Mouse (Mus musculus): ENCODE measurements around the gene Ttll3.

Gene Ttll3

GRCm38 (mm10) chr6:113379246-113379645 lies 9.8 kb upstream of the Ttll3 start:
- DNase-seq (ENCODE audit: low spot score in 2 of 2), result no peak

- DNase-seq (ENCODE audit: low spot score in 2 of 2), result no peak
Measured at GRCm38 (mm10) chr6:113380480-113380879, 8.6 kb upstream of the Ttll3 start.

DNA sequence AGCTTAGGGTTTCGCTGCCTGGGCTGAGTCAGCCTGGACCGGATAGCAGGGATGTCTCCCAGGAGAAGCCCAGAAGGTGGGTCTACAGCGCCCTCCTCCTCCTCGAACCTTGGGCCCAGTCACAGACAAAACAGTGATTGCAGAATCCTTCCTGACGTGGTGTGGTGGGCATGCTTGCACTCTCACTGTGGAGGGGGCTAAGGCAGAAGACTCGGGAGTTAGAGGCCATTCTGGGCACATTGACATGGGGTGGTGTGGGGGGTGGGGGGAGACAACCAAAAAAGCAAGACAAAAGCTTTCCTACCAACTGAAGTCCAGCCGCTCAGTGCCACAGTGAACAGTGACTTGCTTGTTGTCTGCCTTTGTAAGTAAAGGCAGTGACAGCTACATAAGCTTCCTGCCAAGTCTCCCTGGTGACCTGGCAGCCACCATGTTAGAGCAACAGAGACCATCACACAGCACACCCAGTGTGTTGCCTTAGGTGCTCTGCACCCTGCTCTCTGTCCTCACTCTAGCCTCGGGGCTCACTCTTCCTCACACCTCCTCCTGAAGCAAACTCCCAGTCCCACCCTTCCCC lies 4.6 kb upstream of the Ttll3 start:
- DNase-seq (ENCODE audit: low spot score in 2 of 2), result no peak

- DNase-seq (ENCODE audit: low spot score in 2 of 2), result no peak
Measured at GRCm38 (mm10) chr6:113385160-113385714, 3.8 kb upstream of the Ttll3 start.

DNA sequence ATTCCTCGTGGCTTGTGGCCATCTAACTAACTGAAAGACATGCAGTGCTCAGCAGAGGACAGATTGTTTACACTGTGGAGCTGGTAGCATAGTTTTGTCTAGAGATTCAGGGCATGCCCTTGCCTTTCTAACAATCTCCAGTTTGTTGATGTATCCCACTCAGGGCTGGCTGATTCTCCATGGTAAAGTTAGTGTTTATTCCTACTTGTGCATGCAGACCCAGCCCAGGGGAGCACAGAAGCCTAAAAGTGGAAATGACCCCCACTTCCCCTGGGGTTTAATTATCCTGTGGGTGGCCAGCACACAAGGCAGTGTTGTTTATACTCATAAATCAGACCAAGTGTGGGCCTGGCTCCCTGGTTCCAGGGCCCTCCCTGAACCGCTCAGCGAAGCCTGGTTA lies 3.0 kb upstream of the Ttll3 start:
- DNase-seq (ENCODE audit: low spot score in 2 of 2), result no peak

GRCm38 (mm10) chr6:113390715-113391114 lies 1.7 kb downstream of the Ttll3 start:
- DNase-seq (ENCODE audit: low spot score in 2 of 2), result no peak

GRCm38 (mm10) chr6:113392015-113392386 lies 2.9 kb downstream of the Ttll3 start:
- DNase-seq (ENCODE audit: low spot score in 2 of 2), result no peak

GRCm38 (mm10) chr6:113392387-113393071 lies 3.5 kb downstream of the Ttll3 start:
- peak in 1 of 2 experiments; percentile 54 for DNase-seq (ENCODE audit: low spot score in 2 of 2)

DNA sequence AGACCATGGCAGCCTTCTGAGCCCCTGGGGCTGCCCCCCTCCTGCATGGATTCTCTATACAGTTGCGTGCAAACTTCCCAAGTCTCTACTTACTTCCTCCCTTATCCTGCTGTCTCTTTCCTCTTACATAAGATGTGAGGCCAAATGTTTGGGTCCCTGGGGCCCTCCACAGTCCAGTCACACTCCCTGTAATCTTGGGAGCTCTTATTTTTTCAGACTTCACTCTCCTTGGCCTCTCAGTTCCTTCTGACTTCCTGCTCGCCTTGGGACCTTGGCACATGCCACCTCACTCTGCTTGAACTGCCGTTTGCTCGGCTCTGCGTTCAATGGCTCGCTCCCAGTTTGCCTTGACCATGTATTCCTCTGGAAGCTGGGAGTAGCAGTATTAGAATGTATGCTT lies 4.9 kb downstream of the Ttll3 start:
- DNase-seq (ENCODE audit: low spot score in 2 of 2), result no peak

- no peak for DNase-seq (ENCODE audit: low spot score in 2 of 2)
Measured at GRCm38 (mm10) chr6:113394811-113395210, 5.8 kb downstream of the Ttll3 start.

DNA sequence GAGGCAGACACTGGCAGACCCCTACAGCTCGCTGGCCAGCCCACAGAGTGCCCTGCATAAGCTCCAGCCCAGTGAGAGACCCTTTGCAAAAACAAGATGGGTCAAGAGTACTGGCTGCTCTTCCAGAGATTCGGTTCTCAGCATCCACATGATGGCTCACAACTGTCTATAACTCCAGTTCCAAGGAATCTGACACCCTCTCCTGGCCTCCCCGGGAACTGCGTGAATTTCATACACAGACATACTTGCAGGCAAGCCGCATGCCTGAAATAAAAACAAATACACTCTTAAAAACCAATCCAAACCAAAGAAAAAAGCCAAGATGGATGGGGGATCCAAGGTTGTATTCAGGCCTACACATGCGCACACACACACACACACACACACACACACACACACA lies 6.4 kb downstream of the Ttll3 start:
- no peak for DNase-seq (ENCODE audit: low spot score in 2 of 2)

DNA sequence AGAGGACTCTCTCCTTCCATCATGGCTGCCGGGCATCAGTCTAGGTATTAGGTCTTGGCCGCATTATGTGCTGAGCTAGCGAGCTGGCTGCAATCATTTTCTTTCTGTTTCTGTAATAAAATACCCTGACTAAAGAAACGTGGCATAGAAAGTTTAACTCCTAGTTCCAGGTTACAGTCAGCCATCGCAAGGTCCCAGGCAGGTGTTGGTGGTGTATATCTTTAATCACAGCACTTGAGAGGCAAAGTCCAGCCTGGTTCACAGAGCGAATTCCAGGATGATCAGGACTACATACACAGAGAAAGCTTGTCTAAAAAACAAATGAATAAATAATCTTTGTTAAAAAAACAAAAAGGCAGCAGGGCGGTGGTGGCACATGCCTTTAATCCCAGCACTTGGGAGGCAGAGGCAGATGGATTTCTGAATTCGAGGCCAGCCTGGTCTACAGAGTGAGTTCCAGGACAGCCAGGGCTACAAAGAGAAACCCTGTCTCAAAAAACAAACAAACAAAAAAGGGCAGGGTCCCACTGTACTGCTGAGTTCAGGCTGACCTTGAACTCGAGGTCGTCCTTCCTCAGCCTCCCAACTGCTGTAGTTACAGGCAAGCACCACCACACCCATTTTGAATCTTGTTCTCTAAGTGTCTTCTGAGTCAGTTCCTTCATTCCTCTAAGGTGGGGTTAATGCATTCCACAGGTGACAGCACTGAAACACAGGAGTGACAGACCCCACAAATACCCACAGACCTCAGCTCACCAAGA lies 7.4 kb downstream of the Ttll3 start:
- DNase-seq (ENCODE audit: low spot score in 2 of 2), result no peak

DNA sequence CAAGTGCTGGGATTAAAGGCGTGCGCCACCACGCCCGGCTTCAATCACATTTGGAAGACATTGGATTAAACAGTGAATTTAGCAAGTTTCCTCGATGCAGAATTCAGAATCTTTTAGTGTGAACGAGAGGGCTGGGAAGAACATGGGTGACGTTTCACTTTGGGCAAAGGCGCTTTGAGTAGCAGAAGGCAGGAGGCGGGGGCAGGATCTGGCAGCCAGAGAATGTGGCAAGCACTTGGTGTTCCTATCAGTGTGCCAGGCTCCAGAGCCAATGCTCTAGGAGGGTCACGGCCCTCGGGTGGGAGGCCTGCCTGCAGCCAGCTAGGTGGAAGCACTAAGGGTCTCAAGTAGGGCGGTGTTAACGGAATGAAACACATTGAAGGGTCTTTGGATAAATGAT lies 13.0 kb downstream of the Ttll3 start:
- DNase-seq (ENCODE audit: low spot score in 2 of 2), result no peak

- no peak for DNase-seq (ENCODE audit: low spot score in 2 of 2)
Measured at GRCm38 (mm10) chr6:113404649-113405448, 15.8 kb downstream of the Ttll3 start.

GRCm38 (mm10) chr6:113405483-113405882 lies 16.4 kb downstream of the Ttll3 start:
- no peak for DNase-seq (ENCODE audit: low spot score in 2 of 2)

DNA sequence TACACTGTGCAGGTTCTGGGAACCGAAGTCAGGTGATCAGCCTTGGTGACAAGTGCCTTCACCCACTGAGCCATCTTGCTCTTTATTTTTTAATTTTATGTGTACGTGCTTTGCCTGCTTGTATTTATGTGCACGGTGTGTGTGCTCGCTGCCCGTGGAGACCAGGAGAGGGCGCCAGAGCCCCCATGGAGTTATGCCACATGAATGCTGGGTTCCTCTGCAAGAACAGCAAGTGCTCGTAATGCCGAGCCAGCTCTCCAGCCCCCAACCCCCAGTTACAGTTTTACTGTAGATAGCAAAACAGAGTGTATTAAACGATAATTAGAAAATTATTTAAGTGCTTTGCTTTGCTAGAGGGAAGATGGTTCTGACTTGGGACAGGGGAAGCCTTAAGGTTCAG lies 17.6 kb downstream of the Ttll3 start:
- no peak for DNase-seq (ENCODE audit: low spot score in 2 of 2)

DNA sequence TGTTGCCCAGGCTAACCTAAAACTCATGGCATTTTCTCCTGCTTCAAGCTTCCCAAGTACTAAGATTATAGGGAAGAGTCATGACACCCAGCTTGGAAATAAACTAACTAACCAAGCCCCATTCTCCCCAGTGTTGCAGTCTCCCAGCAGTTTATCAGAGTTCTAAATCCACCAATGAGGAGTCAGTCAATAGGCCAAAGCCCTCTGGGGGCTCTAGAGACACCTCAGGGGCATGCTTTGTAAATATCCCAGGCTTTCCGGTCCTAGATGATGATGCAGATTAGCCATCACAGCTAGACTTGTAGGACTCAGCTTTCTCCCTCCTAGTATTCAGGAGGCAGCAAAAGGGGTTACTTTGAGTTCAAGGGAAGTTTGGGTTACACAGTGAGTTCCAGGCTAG lies 20.9 kb downstream of the Ttll3 start:
- DNase-seq (ENCODE audit: low spot score in 2 of 2), result no peak

GRCm38 (mm10) chr6:113416416-113416815 lies 27.4 kb downstream of the Ttll3 start:
- no peak for DNase-seq (ENCODE audit: low spot score in 2 of 2)

DNA sequence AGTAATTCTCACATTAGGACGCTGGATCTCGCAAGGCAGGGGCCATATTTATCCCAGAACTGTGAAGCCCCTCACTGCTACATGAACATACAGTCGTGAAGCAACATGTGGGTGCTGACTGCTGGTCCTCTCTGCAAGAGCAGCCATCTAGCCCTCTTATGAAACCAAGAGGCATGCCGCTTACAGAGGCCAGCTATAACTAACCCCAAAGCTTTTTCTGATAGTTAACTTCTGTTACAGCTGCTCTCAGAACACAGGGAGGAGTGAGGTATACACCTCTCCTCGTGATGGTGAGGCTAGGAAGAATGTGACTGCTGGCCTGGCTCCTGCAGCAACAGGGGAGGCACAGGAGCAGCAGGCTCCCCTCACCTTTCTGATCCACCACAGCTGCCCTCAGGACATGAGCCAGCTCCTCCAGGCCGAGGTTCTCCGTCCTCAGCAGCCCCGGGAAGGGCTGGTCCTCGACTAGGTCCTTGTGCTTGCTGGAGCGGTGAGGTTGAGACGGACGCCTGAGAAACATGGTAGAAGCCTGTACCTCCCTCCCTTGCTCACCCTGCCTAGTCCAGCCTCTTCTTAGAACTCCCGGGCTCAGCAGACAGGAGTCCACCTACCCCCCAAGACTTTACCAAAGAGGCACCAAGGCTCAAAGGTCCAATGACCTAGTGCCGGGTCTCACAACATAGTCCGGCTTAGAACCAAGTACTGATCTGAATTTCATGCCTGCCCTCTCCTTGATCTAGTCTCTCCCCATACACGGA lies 29.6 kb downstream of the Ttll3 start:
- peak in 1 of 2 experiments; percentile 34 for DNase-seq (ENCODE audit: low spot score in 2 of 2)

DNA sequence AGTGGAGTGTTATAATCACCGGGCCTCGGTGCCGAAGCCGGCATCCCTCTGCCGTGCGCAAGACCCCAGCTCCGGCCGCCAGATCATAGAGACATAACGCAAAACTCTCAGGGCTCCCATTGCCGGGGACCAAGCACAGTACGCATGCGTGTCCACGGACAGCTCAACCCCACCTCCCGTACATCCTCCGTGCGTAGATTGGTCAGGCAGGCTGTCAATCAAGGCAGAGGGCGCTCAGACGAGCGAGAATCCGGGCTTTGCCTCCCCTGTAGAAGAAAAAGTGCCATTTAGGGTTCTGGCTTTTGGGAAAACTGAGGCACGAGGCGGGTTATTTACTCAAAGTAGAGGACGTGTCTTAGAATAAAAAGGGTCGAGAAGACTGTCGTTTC lies 30.1 kb downstream of the Ttll3 start, which contains the start of gene Rpusd3:
TSS of gene Rpusd3 (minus strand) at position 142 of the 389 bp plus-strand sequence.
- DNase-seq (ENCODE audit: low spot score in 2 of 2), result peak; percentile 92 to 98

- no peak for DNase-seq (ENCODE audit: low spot score in 2 of 2)
Measured at GRCm38 (mm10) chr6:113423000-113423399, 33.9 kb downstream of the Ttll3 start.
